Mouse (Mus musculus): Measurements from ENCODE around the gene Orai1.

DNA sequence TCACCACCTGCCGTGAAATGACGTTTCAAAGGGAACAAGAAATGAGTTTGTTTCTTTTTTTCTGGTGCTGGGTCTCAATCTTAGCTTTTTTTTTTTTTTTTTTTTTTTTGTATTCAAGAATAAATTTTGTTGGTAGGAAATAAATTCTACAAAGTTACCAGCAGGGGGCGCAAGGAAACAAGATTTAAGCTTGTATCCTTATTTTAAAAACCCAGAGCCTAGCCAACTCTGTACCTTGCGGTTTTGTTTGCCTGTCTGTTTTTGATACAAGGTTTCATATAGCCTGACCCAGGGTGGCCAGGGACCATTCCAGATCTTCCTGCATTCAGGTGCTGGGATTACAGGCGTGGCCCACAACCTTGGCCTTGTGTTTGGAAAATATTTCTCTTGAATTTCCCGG lies 49.3 kb downstream of the Orai1 start:
- TF ChIP-seq CTCF (IDR thresholded peaks at IDR 0.05; ENCODE audit: control insufficient read depth, insufficient read depth, insufficient replicate concordance, low read depth, low read length) (no peak), POLR2A (IDR thresholded peaks at IDR 0.05; ENCODE audit: control insufficient read depth, low read depth, low read length) (no peak)
